Mouse (Mus musculus) Patski (cell line): ENCODE results near the gene Lnpep. TPM values are rescaled to one million over a fixed set of nuclear protein-coding genes. Genes with fewer than 3 reads are reported as not detected.

Source experiments
- ATAC-seq: fragments of 100-300 bp; one replicate; pipeline ENCODE4 v1.8.0; 2021
- CTCF ChIA-PET: fragments of 350-600 bp; sonication (Branson Sonifier 250); formaldehyde crosslinking; loops from one replicate; lab custom pipeline; 2022; ENCODE audit warnings: inconsistent platforms; lab: Charles Lee
- POLR2A ChIA-PET: fragments of 350-600 bp; sonication (Branson Sonifier 250); formaldehyde crosslinking; loops from one replicate; lab custom pipeline; 2022; ENCODE audit warnings: antibody characterized with exemption, inconsistent platforms; lab: Charles Lee
- DNase-seq: peaks from one replicate; pipeline ENCODE4 v3.0.0-alpha.2; 2011; ENCODE audit warnings: low read depth, low spot score
- H3K27me3 ChIP-seq: fragments of 371-371 bp; one replicate; pipeline ENCODE4 v1.5.1; 2021
- CTCF ChIP-seq: fragments of 100-300 bp; IDR thresholded peaks from one replicate; pipeline ENCODE4 v1.5.1; 2021
- in situ Hi-C: fragments of 300-500 bp; cut with MboI; formaldehyde crosslinking; loops from 3 replicates; pipeline ENCODE4 v1.11.1; 2018; ENCODE audit warnings: low pct_unique_long_range_greater_than_20kb, mixed read lengths
- polyA plus RNA-seq: library from polyadenylated mRNA; unstranded; gene quantifications from one replicate; pipeline ENCODE4 v1.2.3, GENCODE M21; 2021

The Lnpep gene
- polyA plus RNA-seq, 1 experiment from 2014 or later: 34.8 TPM

DNA sequence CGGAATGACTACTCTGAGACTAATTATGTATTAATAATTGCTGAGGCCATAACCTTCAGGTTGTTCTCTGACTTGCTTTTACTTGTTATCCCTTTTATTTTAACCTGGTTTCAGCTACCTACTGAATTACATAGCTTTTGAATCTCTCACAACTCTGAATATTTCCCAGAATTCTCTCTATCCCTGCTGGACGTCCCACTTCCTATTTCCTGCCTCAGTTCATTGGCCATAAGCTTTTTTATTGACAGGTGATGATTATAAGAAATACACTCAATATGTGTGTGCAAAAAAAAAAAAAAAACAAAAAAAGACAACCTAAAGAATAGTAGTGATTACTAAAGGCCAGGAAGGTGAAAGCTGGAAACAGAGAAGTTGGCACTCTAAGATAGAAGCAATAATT, 2.7 kb upstream of the Lnpep start:
- no peak for ATAC-seq
- no peaks in the 10 kb centered on the region for H3K27me3 ChIP-seq
- ChIA-PET POLR2A (no interaction called here), CTCF (no interaction called here)
- no peak for TF ChIP-seq CTCF
- no peak for DNase-seq
- in situ Hi-C loops: loop anchor here (10.0 to 25.0 kb wide), 2 partner anchors 207 to 1815 kb away; no protein-coding TSS in a partner anchor

DNA sequence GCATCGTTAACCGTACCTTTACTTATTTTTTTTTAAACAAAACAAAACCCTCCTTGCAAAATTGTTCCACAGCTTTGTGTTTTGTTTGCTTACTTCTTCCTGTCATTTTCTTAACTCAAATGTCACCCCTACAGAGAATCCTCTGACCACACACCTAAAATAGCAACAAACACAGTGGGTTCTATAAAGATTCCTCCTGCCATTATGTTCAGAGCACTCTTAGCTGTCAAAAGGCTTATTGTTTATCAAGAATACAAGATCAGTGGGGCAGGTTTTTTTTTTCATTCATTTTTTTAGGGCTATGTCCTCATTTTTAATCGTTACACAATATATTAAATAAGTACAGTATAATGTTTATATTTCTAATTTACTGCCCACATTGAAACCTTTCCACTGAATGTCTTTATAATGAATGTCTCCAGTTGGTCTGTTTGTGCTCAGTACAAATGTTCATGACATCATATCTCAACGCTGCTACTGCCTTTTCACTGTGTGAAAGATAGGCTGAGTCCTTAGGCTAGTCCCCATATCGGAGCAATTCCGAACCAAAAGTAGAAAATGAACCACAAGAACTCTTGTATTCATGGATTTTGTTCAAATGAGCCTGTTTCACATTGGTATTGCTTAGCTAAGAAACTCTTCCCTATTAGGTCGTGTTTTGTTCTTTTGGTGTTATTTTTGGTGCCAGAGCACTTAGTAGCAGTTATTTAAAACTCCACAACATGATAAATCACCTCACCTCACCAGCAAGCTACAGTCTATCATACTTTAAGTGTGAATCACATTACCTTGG, 1.2 kb upstream of the Lnpep start:
- in situ Hi-C loops: loop anchor here (10.0 to 25.0 kb wide), 2 partner anchors 209 to 1814 kb away; no protein-coding TSS in a partner anchor
- H3K27me3 ChIP-seq: no peaks in the 10 kb centered on the region
- DNase-seq (no peak), ATAC-seq (no peak)
- ChIA-PET POLR2A (no interaction called here), CTCF (interaction anchor here (1.1 to 2.4 kb wide), 3 partner anchors 13 to 234 kb away, joined by 3 to 6 read pairs (median 3); no protein-coding TSS in a partner anchor)
- TF ChIP-seq CTCF: no peak

DNA sequence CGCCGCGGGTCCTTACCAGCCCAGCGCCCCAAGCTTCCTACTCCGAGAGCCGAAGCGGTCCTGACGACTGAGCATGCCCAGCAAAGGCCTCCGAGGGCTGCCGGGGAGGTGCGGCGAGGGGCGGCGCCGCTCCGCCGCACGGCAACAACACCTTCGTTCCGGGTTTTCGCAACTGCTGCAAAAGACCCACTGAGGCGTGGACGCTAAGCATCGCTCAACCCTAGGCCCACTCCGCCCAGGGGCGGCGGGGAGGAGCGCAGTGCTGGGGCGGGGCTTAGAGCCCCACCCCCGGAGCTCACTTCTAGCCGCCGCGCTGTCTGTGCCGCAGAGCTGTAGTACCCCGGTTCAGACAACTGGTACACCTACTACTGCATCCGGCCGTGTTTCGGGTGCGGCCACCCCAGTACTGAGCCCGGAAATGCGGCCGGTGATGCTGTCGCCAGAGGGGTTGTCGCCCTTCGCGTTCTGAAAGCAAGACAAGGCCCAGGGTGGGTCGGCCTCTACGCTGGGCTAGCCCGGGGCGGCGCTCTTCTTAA, 361 bp downstream of the Lnpep start:
- DNase-seq (peak; percentile 78), ATAC-seq (peak; percentile 95)
- H3K27me3 ChIP-seq: no peaks in the 10 kb centered on the region
- CTCF ChIA-PET: interaction anchor here (0.7 to 2.4 kb wide), 4 partner anchors 12 to 230 kb away, joined by 3 to 8 read pairs (median 4); no protein-coding TSS in a partner anchor
- no peak for TF ChIP-seq CTCF
- in situ Hi-C loops: loop anchor here (10.0 kb wide), 1 partner anchor 210 kb away; no protein-coding TSS in a partner anchor
- POLR2A ChIA-PET: interaction anchor here (0.6 to 1.6 kb wide), 4 partner anchors 21 to 1783 kb away, joined by 3 to 5 read pairs (median 4); partner anchors contain the start of gene Riok2

DNA sequence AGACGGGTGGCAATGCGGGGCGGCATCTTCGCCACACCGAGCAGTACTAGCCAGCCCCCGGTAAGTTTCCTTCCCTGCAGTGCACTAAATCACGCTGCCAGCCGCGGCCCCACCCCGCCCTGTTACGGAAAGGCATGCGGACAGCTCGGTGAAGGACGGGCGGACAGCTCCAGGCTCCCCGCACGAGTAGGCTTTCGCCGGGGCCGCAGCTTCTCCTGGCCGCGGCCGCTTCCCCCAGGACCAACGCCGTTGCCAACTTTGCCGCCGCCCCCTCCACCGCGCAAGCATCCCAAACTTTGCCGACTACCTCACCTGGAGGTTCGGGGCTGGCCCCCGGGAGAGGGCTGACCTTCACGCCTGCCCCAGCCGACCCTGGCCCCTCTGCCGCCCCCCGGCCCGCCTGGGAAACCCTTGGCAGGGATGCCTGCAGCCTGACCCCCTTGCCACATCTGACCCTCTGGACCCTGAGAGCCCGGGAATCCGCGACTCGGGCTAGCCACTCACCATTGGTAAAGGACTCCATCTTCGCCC, 895 bp downstream of the Lnpep start:
- no peaks in the 10 kb centered on the region for H3K27me3 ChIP-seq
- in situ Hi-C loops: loop anchor here (10.0 kb wide), 1 partner anchor 211 kb away; no protein-coding TSS in a partner anchor
- POLR2A ChIA-PET: interaction anchor here (0.6 to 1.6 kb wide), 4 partner anchors 21 to 1783 kb away, joined by 3 to 5 read pairs (median 4); partner anchors contain the start of gene Riok2
- peak; percentile 15 for ATAC-seq
- DNase-seq: no peak
- CTCF ChIA-PET: interaction anchor here (0.7 to 2.4 kb wide), 5 partner anchors 11 to 229 kb away, joined by 3 to 8 read pairs (median 3); no protein-coding TSS in a partner anchor
- TF ChIP-seq CTCF: no peak

DNA sequence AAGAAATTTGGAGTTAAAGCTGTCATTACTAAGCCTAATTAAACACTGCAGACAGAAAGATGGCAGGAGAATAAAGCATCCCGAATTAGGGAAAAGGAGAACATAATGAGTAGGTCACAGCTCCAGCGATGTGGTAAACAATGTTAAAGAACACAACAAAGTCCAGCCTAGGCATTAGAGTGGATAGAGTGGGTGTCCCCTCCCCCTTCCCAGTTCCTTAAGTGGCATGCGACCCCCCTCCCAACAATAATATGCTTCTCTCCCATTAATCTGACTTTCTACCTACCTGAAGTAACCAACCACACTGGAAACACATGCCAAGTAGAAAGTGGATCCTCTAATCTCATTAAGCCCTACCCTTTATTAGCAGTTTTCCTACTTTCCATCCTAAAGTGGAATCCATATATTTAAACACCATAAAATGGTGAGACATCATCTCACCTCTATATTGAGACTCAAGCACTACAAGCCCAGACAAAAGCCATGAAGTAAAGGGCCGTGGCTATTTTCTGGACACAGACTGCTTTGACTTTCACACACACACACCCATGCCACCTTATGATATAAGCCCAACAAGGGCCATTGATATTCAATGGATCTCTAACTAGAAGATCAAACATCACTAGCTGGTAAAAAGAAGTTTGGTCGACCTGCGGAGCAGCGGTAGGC, 1.5 kb downstream of the Lnpep start:
- TF ChIP-seq CTCF: no peak
- in situ Hi-C loops: loop anchor here (10.0 kb wide), 1 partner anchor 211 kb away; no protein-coding TSS in a partner anchor
- DNase-seq: no peak
- ATAC-seq: no peak
- ChIA-PET CTCF (interaction anchor here (0.7 to 2.2 kb wide), 3 partner anchors 16 to 21 kb away, joined by 3 to 8 read pairs (median 3); no protein-coding TSS in a partner anchor), POLR2A (interaction anchor here (1.3 to 1.6 kb wide), 2 partner anchors 20 to 249 kb away, joined by 5 read pairs; partner anchors contain the start of gene Riok2)
- no peaks in the 10 kb centered on the region for H3K27me3 ChIP-seq

DNA sequence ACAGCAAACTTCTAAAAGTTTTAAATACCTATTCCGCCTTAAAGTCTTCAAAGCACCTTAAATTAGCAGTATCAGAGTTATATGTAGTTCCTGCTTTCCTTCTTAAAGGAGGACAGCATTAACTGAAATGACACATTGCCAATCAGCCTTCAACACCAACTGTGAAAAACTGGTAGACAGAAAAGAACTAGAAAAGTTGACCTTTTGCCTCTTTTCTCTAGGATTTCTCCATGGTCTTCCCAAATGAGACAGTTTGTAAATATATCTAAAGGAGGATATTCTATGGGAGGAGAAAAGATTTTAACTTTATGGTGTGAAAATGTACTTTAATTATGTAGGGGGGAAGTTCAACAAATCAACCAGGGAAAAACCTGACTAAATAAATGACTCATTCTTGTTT, 2.3 kb downstream of the Lnpep start:
- CTCF ChIA-PET: no interaction called here
- no peak for ATAC-seq
- POLR2A ChIA-PET: no interaction called here
- TF ChIP-seq CTCF: no peak
- H3K27me3 ChIP-seq: no peaks in the 10 kb centered on the region
- in situ Hi-C loops: loop anchor here (10.0 kb wide), 1 partner anchor 212 kb away; no protein-coding TSS in a partner anchor
- DNase-seq: no peak

DNA sequence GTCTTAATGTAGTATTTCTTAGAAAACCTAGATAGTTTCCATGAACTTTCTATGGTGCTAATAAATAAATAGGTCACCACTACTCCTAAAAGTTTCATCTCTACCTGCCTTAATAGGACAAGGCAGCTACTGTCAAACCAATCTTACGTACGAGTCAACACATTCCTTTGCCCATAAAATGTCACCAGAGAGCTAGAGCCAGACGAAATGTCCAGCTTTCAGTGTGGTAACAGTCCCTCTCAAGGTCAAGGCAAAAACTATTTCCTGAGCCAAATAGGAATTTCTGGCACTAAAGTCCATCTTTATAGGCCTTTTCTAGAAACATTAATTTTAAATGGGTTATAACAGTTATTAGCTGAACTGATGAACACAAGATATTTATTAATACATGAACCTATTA, 3.3 kb downstream of the Lnpep start:
- no peak for ATAC-seq
- in situ Hi-C loops: loop anchor here (10.0 kb wide), 1 partner anchor 213 kb away; no protein-coding TSS in a partner anchor
- no peak for TF ChIP-seq CTCF
- POLR2A ChIA-PET: no interaction called here
- CTCF ChIA-PET: no interaction called here
- no peaks in the 10 kb centered on the region for H3K27me3 ChIP-seq
- DNase-seq: no peak

DNA sequence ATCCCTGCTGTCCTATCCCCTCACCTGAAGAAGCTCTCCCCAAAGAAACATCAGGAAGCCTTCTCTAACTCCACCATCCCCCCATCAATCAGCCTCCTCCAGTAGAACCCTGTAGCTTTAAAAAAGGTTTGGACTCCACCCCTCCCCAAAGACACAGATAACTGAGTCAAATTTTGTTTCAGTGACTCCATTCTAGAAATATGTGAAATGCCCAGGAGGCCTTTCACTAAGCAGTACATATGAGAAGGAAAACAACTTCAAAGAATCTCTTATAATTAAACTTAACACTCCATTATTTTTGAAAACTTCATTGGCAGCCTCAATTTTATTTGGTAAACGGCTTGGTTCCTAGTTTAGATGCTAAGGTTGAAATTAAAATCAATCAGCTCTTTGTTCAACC, 6.4 kb downstream of the Lnpep start:
- CTCF ChIA-PET: interaction anchor here (1.2 to 3.4 kb wide), 4 partner anchors 10 to 28 kb away, joined by 3 to 15 read pairs (median 4); no protein-coding TSS in a partner anchor

DNA sequence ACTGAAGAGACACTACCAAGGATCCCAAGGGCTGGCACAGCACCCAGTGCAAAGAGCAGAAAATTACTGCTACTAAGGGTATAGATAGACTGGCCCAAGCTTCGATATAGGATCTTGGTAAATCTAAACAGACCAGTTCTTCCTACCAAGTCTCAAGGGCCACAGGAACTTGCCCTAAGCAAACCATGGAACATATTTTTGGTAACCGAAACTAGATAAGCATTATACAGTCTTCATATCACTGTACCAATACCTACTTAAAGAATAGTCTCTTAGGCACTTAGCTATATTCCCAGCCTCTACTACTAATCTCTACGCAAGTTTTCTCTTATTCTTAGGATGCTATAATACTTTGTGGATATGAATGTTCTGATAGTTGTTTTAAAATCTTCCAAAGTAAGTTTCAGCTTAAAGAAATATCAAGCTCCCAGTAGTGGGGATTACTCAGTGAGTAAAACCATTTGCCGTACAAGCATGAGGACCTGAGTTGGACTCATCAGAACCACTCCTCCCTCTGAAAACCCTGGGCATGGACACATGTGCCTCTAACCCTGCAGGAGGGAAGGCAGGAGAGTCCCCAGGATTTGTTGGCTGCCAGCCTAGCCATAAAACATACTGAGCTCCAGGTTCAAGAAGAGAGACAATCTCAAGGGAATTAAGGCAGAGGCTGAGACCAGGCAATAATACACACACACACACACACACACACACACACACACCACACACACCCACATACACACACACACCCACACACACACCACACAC, 7.2 kb downstream of the Lnpep start:
- POLR2A ChIA-PET: no interaction called here
- no peaks in the 10 kb centered on the region for H3K27me3 ChIP-seq
- ATAC-seq: no peak
- DNase-seq: no peak
- no peak for TF ChIP-seq CTCF
- CTCF ChIA-PET: interaction anchor here (1.2 to 3.4 kb wide), 4 partner anchors 9 to 28 kb away, joined by 3 to 15 read pairs (median 4); no protein-coding TSS in a partner anchor
- in situ Hi-C loops: no loop called here

More for the DNA sequence above, 6.4 kb downstream of the Lnpep start:
- in situ Hi-C loops: no loop called here
- no peaks in the 10 kb centered on the region for H3K27me3 ChIP-seq
- DNase-seq: no peak
- ATAC-seq: peak; percentile 89
- TF ChIP-seq CTCF: no peak
- POLR2A ChIA-PET: no interaction called here
